Mouse (Mus musculus): ENCODE measurements around the gene Tmem265. TPM values are rescaled to one million over a fixed set of nuclear protein-coding genes. Genes with fewer than 3 reads are reported as not detected.

The Tmem265 gene
- polyA plus RNA-seq, 2 experiments, result 2.4 to 7.1 TPM

DNA sequence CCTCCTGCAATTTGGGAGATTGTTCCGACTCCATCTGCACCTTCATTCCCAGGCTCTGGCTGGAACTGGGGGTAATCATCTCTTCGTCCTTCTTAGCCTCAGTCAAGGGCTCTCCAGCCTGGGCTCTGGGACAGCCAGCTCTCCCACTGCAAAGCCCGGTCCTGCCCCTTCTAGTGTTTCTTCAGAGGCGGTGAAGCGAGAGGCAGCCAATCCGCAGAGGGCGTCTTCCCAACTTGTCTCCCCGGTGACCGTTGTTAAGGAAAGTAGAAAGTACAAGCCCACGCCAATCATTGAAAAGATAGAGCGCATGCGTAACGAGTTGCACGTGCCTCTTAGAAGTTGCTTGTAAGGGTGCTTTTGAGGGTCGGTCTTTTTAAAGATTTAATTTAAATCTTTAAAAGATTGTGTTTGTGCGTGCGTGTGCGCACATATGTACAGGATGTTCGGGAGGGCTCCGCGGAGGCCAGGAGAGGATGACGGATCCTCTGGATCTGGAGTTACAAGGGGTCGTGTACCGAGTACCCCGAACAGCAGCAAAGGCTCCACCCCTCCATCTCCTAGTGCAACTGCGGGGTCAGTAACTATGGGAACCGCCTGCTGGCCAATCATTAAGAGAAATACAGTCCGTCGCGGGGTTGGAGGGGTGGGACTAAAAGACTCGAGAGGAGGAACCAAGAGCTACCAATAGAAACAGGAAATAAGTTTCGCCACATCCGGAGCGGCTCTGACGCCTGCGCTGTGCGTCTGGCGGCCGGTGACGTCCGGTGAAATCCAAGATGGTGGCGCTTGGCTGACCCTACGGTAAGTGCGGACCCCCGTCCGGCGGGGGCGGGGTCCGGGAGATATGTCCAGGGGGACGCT lies 27.1 kb downstream of the Tmem265 start, which contains the start of the genes Ccdc189 and Rnf40:
TSS of gene Ccdc189 (minus strand) at position 585 of the 861 bp plus-strand sequence.
TSS of gene Rnf40 (plus strand) at position 757 of the 861 bp plus-strand sequence.
- peaks cover 56% of the 10 kb centered on the region for H3K36me3 ChIP-seq (ENCODE audit: control insufficient read depth, insufficient read depth, low read length)
- TF ChIP-seq POLR2A (IDR thresholded peaks at IDR 0.05; ENCODE audit: borderline replicate concordance, extremely low read depth, insufficient read depth, insufficient read length), result peak; percentile 61; the same call in 1 of the 2 replicates
- no peaks in the 10 kb centered on the region for H3K27me3 ChIP-seq (ENCODE audit: control insufficient read depth, insufficient read depth, low read length)
- H3K4me2 ChIP-seq (replicated peaks; ENCODE audit: low read depth, low read length, severe bottlenecking), result peak within 1 kb of the TSS; percentile 67
- peak within 1 kb of the TSS; percentile 75 for H3K9ac ChIP-seq (ENCODE audit: low read depth, low read length, severe bottlenecking)
- peak within 1 kb of the TSS; percentile 91 for H3K4me3 ChIP-seq (replicated peaks; ENCODE audit: low read length)
- DNase-seq (ENCODE audit: low spot score), result peak; percentile 99
- ATAC-seq (ENCODE audit: low FRiP score, low read depth), result peak; percentile 99
- H3K9me3 ChIP-seq (ENCODE audit: control insufficient read depth, low read length), result no peaks in the 10 kb centered on the region
- WGBS, result under 1% methylated on average over 50 of the region's 50 CpGs
- peak within 1 kb of the TSS; percentile 53 for H3K27ac ChIP-seq (replicated peaks; ENCODE audit: low read depth, low read length)
- H3K4me1 ChIP-seq (ENCODE audit: control insufficient read depth, insufficient read depth, low read length), result peaks cover 10% of the 10 kb centered on the region; the same call in 1 of the 2 replicates

DNA sequence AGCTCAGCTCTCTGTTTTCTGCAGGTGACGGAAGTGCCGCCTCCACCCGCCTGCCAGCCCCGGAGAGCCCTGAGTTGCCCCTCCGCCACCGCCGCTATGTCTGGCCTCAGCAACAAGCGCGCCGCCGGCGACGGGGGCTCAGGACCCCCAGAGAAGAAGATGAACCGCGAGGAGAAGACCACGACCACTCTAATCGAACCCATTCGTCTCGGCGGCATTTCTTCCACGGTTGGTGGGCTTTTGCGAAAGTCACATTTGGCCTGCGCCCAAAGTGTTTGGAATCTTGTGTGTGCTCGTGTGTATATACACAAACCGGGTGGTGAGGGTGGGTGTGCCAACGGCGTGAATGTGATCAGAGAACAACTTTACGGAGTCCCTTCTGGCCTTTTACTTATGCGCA lies 27.7 kb downstream of the Tmem265 start:
- peak overlapping the region; percentile 91 for H3K4me3 ChIP-seq (replicated peaks; ENCODE audit: low read length)
- no peak overlapping the region for H3K27ac ChIP-seq (replicated peaks; ENCODE audit: low read depth, low read length)

DNA sequence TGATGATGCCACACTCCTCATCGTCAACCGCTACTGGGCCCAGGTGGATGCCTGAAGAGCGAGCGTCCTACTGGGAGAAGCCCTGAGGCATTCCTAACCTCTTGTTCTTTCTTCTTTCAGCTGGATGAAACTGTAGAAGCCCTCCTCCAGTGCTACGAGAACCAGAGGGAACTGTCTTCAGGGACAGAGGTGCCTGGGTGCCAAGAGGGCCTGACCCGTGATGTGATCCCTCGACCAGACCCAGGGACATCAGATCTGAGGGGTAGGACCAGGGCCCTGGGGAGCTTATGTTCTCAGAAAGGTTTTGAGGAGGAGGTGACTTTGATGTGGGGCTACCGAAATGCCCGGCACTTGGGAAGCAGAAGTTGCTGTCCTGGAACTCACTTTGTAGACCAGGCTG lies 28.4 kb downstream of the Tmem265 start:
- no peak overlapping the region for H3K27ac ChIP-seq (replicated peaks; ENCODE audit: low read depth, low read length)
- H3K27me3 ChIP-seq (ENCODE audit: control insufficient read depth, insufficient read depth, low read length), result no peaks in the 10 kb centered on the region
- no peak for TF ChIP-seq POLR2A (IDR thresholded peaks at IDR 0.05; ENCODE audit: borderline replicate concordance, extremely low read depth, insufficient read depth, insufficient read length)
- H3K4me3 ChIP-seq (replicated peaks; ENCODE audit: low read length), result peak overlapping the region; percentile 91
- ATAC-seq (ENCODE audit: low FRiP score, low read depth), result no peak
- peaks cover 56% of the 10 kb centered on the region for H3K36me3 ChIP-seq (ENCODE audit: control insufficient read depth, insufficient read depth, low read length)
- H3K9ac ChIP-seq (ENCODE audit: low read depth, low read length, severe bottlenecking), result no peak overlapping the region
- WGBS, result 91% methylated on average over 9 of the region's 9 CpGs
- DNase-seq (ENCODE audit: low spot score), result no peak
- peak overlapping the region; percentile 66 for H3K4me2 ChIP-seq (replicated peaks; ENCODE audit: low read depth, low read length, severe bottlenecking)
- no peaks in the 10 kb centered on the region for H3K9me3 ChIP-seq (ENCODE audit: control insufficient read depth, low read length)
- H3K4me1 ChIP-seq (ENCODE audit: control insufficient read depth, insufficient read depth, low read length), result peaks cover 10% of the 10 kb centered on the region; the same call in 1 of the 2 replicates

More for the DNA sequence above, 27.7 kb downstream of the Tmem265 start:
- H3K4me2 ChIP-seq (replicated peaks; ENCODE audit: low read depth, low read length, severe bottlenecking), result peak overlapping the region; percentile 66
- WGBS, result 7% methylated on average over 22 of the region's 29 CpGs
- DNase-seq (ENCODE audit: low spot score) (no peak), ATAC-seq (ENCODE audit: low FRiP score, low read depth) (no peak)
- H3K36me3 ChIP-seq (ENCODE audit: control insufficient read depth, insufficient read depth, low read length), result peaks cover 56% of the 10 kb centered on the region
- no peaks in the 10 kb centered on the region for H3K27me3 ChIP-seq (ENCODE audit: control insufficient read depth, insufficient read depth, low read length)
- H3K9me3 ChIP-seq (ENCODE audit: control insufficient read depth, low read length), result no peaks in the 10 kb centered on the region
- peaks cover 10% of the 10 kb centered on the region; the same call in 1 of the 2 replicates for H3K4me1 ChIP-seq (ENCODE audit: control insufficient read depth, insufficient read depth, low read length)
- peak overlapping the region; percentile 75 for H3K9ac ChIP-seq (ENCODE audit: low read depth, low read length, severe bottlenecking)
- no peak for TF ChIP-seq POLR2A (IDR thresholded peaks at IDR 0.05; ENCODE audit: borderline replicate concordance, extremely low read depth, insufficient read depth, insufficient read length)

DNA sequence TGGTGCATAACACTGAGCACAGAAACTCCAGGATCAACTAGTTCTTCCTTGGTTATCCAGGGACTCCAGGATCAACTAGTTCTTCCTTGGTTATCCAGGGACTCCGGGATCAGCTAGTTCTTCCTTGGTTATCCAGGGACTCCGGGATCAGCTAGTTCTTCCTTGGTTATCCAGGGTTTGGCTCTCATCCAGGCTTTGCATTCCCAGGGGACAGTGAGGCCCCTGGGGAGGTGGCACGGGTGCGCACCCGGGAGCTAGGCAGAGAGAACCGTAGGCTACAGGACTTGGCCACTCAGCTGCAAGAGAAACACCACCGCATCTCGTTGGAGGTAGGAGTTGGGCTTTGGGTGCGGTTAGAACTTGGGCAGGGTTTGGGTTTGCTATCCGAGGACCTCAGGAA lies 29.9 kb downstream of the Tmem265 start:
- DNase-seq (ENCODE audit: low spot score) (no peak), ATAC-seq (ENCODE audit: low FRiP score, low read depth) (no peak)
- Histone ChIP-seq H3K9me3 (ENCODE audit: control insufficient read depth, low read length) (no peaks in the 10 kb centered on the region), H3K9ac (ENCODE audit: low read depth, low read length, severe bottlenecking) (no peak overlapping the region), H3K4me3 (replicated peaks; ENCODE audit: low read length) (no peak overlapping the region), H3K4me1 (ENCODE audit: control insufficient read depth, insufficient read depth, low read length) (peaks cover 10% of the 10 kb centered on the region; the same call in 1 of the 2 replicates), H3K4me2 (replicated peaks; ENCODE audit: low read depth, low read length, severe bottlenecking) (no peak overlapping the region), H3K27me3 (ENCODE audit: control insufficient read depth, insufficient read depth, low read length) (no peaks in the 10 kb centered on the region), H3K27ac (replicated peaks; ENCODE audit: low read depth, low read length) (no peak overlapping the region), H3K36me3 (ENCODE audit: control insufficient read depth, insufficient read depth, low read length) (peaks cover 66% of the 10 kb centered on the region)
- no peak for TF ChIP-seq POLR2A (IDR thresholded peaks at IDR 0.05; ENCODE audit: borderline replicate concordance, extremely low read depth, insufficient read depth, insufficient read length)
- 87% methylated on average over 10 of the region's 10 CpGs for WGBS

DNA sequence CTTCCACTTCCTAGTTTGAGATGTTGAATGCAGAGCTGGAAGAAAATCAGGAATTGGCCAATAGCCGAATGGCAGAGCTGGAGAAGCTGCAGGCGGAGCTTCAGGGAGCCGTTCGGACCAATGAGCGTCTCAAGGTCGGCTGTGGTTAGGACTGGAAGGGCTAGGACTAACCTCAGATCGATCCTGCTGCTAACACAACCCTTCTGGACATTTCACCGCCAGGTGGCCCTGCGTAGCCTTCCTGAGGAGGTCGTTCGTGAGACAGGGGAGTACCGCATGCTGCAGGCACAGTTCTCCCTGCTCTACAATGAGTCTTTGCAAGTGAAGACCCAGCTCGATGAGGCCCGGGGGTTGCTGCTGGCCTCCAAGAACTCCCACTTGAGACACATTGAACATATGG lies 31.4 kb downstream of the Tmem265 start:
- H3K9me3 ChIP-seq (ENCODE audit: control insufficient read depth, low read length), result no peaks in the 10 kb centered on the region
- H3K9ac ChIP-seq (ENCODE audit: low read depth, low read length, severe bottlenecking), result no peak overlapping the region
- 90% methylated on average over 14 of the region's 14 CpGs for WGBS
- no peak overlapping the region for H3K27ac ChIP-seq (replicated peaks; ENCODE audit: low read depth, low read length)
- no peak for TF ChIP-seq POLR2A (IDR thresholded peaks at IDR 0.05; ENCODE audit: borderline replicate concordance, extremely low read depth, insufficient read depth, insufficient read length)
- no peak overlapping the region for H3K4me3 ChIP-seq (replicated peaks; ENCODE audit: low read length)
- no peaks in the 10 kb centered on the region for H3K27me3 ChIP-seq (ENCODE audit: control insufficient read depth, insufficient read depth, low read length)
- peaks cover 80% of the 10 kb centered on the region for H3K36me3 ChIP-seq (ENCODE audit: control insufficient read depth, insufficient read depth, low read length)
- DNase-seq (ENCODE audit: low spot score), result no peak
- peaks cover 6% of the 10 kb centered on the region; the same call in 1 of the 2 replicates for H3K4me1 ChIP-seq (ENCODE audit: control insufficient read depth, insufficient read depth, low read length)
- ATAC-seq (ENCODE audit: low FRiP score, low read depth), result no peak
- H3K4me2 ChIP-seq (replicated peaks; ENCODE audit: low read depth, low read length, severe bottlenecking), result no peak overlapping the region

Data from limb, embryonic 14.5 days (tissue).